Mouse (Mus musculus) inflammation-experienced regulatory T-cells, adult 6 months (primary cell): Measurements from ENCODE around the gene Alpk3. TPM values are rescaled to one million over a fixed set of nuclear protein-coding genes. Genes with fewer than 3 reads are reported as not detected.

ENCODE experiments used
- ATAC-seq: one replicate; pipeline ENCODE4 v1.8.0; 2017
- polyA plus RNA-seq, 3 experiments: library from polyadenylated mRNA; unstranded; fragments of 100-300 nt; shearing (Covaris generic); gene quantifications; one replicate each; pipeline ENCODE4 v1.2.1; 2017

Alpk3 gene
- polyA plus RNA-seq, 3 experiments from 2014 or later = 0.17 to 0.50 (median 0.24) TPM

- peak; percentile 92 for ATAC-seq
These were observed 17.9 kb downstream of the Alpk3 start for GRCm38 (mm10) chr7:81075299-81075698.

GRCm38 (mm10) chr7:81075732-81076131 is 18.3 kb downstream of the Alpk3 start:
- peak; percentile 7 for ATAC-seq

- no peak for ATAC-seq
These were observed 19.6 kb downstream of the Alpk3 start for GRCm38 (mm10) chr7:81077009-81077408.

GRCm38 (mm10) chr7:81078740-81079139 is 21.3 kb downstream of the Alpk3 start:
- no peak for ATAC-seq

- no peak for ATAC-seq
These were observed 36.1 kb downstream of the Alpk3 start for GRCm38 (mm10) chr7:81093420-81093965.

- ATAC-seq = no peak
These were observed 36.8 kb downstream of the Alpk3 start for GRCm38 (mm10) chr7:81094104-81094757.

GRCm38 (mm10) chr7:81100341-81100740 is 42.9 kb downstream of the Alpk3 start:
- no peak for ATAC-seq

- ATAC-seq = no peak
These were observed 45.5 kb downstream of the Alpk3 start for GRCm38 (mm10) chr7:81102854-81103253.

- ATAC-seq = no peak
These were observed 48.1 kb downstream of the Alpk3 start for GRCm38 (mm10) chr7:81105525-81105924.

- no peak for ATAC-seq
These were observed 50.8 kb downstream of the Alpk3 start for GRCm38 (mm10) chr7:81108226-81108625.

- no peak for ATAC-seq
These were observed 52.6 kb downstream of the Alpk3 start for GRCm38 (mm10) chr7:81109717-81110651.

GRCm38 (mm10) chr7:81110791-81111190 is 53.4 kb downstream of the Alpk3 start:
- ATAC-seq = no peak

- ATAC-seq = no peak
These were observed 54.3 kb downstream of the Alpk3 start for GRCm38 (mm10) chr7:81111729-81112128.

- ATAC-seq = no peak
These were observed 55.4 kb downstream of the Alpk3 start for GRCm38 (mm10) chr7:81112686-81113360.

GRCm38 (mm10) chr7:81114555-81114954 is 57.2 kb downstream of the Alpk3 start, which contains the start of gene Slc28a1:
Gene Slc28a1 (plus strand): TSS chr7:81114799.
- ATAC-seq = no peak

- ATAC-seq = no peak
These were observed 63.7 kb downstream of the Alpk3 start for GRCm38 (mm10) chr7:81121099-81121498.

GRCm38 (mm10) chr7:81122808-81123207 is 65.4 kb downstream of the Alpk3 start:
- ATAC-seq = no peak

GRCm38 (mm10) chr7:81123553-81123952 is 66.2 kb downstream of the Alpk3 start:
- no peak for ATAC-seq

GRCm38 (mm10) chr7:81124773-81125172 is 67.4 kb downstream of the Alpk3 start:
- no peak for ATAC-seq

- ATAC-seq = no peak
These were observed 68.1 kb downstream of the Alpk3 start for GRCm38 (mm10) chr7:81125215-81126175.

- no peak for ATAC-seq
These were observed 74.5 kb downstream of the Alpk3 start for GRCm38 (mm10) chr7:81131864-81132263.

- no peak for ATAC-seq
These were observed 75.5 kb downstream of the Alpk3 start for GRCm38 (mm10) chr7:81132851-81133279.
